Mouse (Mus musculus): Measurements from ENCODE around the gene Slco2a1.

Gene Slco2a1

GRCm38 (mm10) chr9:102985111-102985510 is 3.4 kb upstream of the Slco2a1 start:
- peak; percentile 70 for DNase-seq (ENCODE audit: low spot score)

- no peak for DNase-seq (ENCODE audit: low spot score)
Measured at GRCm38 (mm10) chr9:102985939-102986338, 2.6 kb upstream of the Slco2a1 start.

GRCm38 (mm10) chr9:102990306-102991133 is 2.0 kb downstream of the Slco2a1 start:
- DNase-seq (ENCODE audit: low spot score), result no peak

- no peak for DNase-seq (ENCODE audit: low spot score)
Measured at GRCm38 (mm10) chr9:102991134-102991406, 2.6 kb downstream of the Slco2a1 start.

- peak; percentile 54 for DNase-seq (ENCODE audit: low spot score)
Measured at GRCm38 (mm10) chr9:102992877-102993276, 4.4 kb downstream of the Slco2a1 start.

- no peak for DNase-seq (ENCODE audit: low spot score)
Measured at GRCm38 (mm10) chr9:102993764-102994163, 5.3 kb downstream of the Slco2a1 start.

GRCm38 (mm10) chr9:102995800-102996635 is 7.5 kb downstream of the Slco2a1 start:
- DNase-seq (ENCODE audit: low spot score), result no peak

GRCm38 (mm10) chr9:103000384-103000783 is 11.9 kb downstream of the Slco2a1 start:
- no peak for DNase-seq (ENCODE audit: low spot score)

GRCm38 (mm10) chr9:103004343-103004742 is 15.8 kb downstream of the Slco2a1 start:
- DNase-seq (ENCODE audit: low spot score), result no peak

- DNase-seq (ENCODE audit: low spot score), result peak; percentile 93
Measured at GRCm38 (mm10) chr9:103007699-103008078, 19.2 kb downstream of the Slco2a1 start.

- DNase-seq (ENCODE audit: low spot score), result peak; percentile 75
Measured at GRCm38 (mm10) chr9:103008079-103008855, 19.8 kb downstream of the Slco2a1 start.

GRCm38 (mm10) chr9:103010161-103010560 is 21.6 kb downstream of the Slco2a1 start:
- DNase-seq (ENCODE audit: low spot score), result peak; percentile 59

GRCm38 (mm10) chr9:103013366-103013765 is 24.9 kb downstream of the Slco2a1 start:
- DNase-seq (ENCODE audit: low spot score), result peak; percentile 80

GRCm38 (mm10) chr9:103014686-103015085 is 26.2 kb downstream of the Slco2a1 start:
- DNase-seq (ENCODE audit: low spot score), result no peak

GRCm38 (mm10) chr9:103024116-103024515 is 35.6 kb downstream of the Slco2a1 start:
- no peak for DNase-seq (ENCODE audit: low spot score)

- DNase-seq (ENCODE audit: low spot score), result no peak
Measured at GRCm38 (mm10) chr9:103027150-103027889, 38.8 kb downstream of the Slco2a1 start.

GRCm38 (mm10) chr9:103029012-103029411 is 40.5 kb downstream of the Slco2a1 start:
- no peak for DNase-seq (ENCODE audit: low spot score)

GRCm38 (mm10) chr9:103030041-103030440 is 41.5 kb downstream of the Slco2a1 start:
- no peak for DNase-seq (ENCODE audit: low spot score)

GRCm38 (mm10) chr9:103031211-103031610 is 42.7 kb downstream of the Slco2a1 start:
- DNase-seq (ENCODE audit: low spot score), result no peak

GRCm38 (mm10) chr9:103032193-103032592 is 43.7 kb downstream of the Slco2a1 start:
- peak; percentile 63 for DNase-seq (ENCODE audit: low spot score)

GRCm38 (mm10) chr9:103033381-103033780 is 44.9 kb downstream of the Slco2a1 start:
- DNase-seq (ENCODE audit: low spot score), result no peak

- peak; percentile 72 for DNase-seq (ENCODE audit: low spot score)
Measured at GRCm38 (mm10) chr9:103036971-103037391, 48.5 kb downstream of the Slco2a1 start.
